Mouse (Mus musculus): ENCODE data around the gene Spag6l.

DNA sequence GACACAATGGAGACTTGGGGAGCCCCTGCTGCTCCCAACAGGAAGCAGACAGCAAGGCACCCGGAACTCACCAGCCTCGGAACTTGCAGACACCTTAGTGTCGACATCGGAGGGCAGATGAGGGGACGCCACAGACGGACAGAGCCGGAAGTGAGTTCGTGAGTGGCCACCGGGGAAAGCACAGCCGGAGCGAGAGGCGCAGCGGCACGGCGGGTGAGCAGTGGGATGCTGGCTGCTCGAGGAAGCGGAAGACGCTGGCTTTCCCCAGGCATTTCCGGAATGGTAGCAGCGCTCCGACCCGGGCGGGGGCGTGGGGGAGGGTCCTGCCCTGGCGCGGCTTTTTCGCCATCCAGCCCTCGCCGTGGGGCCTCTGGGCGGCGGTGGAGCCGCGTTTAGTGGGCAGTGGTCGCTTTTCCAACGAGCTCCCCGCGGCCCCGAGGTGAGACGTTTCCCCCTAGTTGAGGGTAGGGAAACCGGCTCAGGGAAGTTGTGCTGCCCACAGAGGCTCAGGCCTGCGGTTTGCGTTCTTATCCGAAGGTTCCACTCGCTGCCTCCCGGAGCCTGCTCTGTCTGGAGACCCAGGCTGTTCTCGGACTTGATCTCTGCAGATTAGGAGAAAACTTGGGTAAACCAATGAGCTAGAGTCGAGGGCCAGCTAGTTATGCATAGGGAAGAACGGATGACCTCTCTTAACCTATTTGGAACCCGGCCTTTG is 41.5 kb upstream of the Spag6l start, which contains the start of the genes Top3b and Vpreb1:
- TF ChIP-seq POLR2A (IDR thresholded peaks at IDR 0.05; ENCODE audit: insufficient read depth, low read length) (no peak), CTCF (IDR thresholded peaks at IDR 0.05; ENCODE audit: low read depth, low read length) (no peak)

Measured in ES-Bruce4 (cell line).